Mouse (Mus musculus) G1E (cell line): ENCODE data around the gene Nek7.

Experiments
- CTCF ChIP-seq: IDR thresholded peaks from 2 replicates; pipeline ENCODE4 v1.5.1; 2012; ENCODE audit warnings: low read depth, low read length, inconsistent platforms, mixed read lengths
- GATA1 ChIP-seq: IDR thresholded peaks from 2 replicates; pipeline ENCODE4 v1.6.1; 2012; ENCODE audit warnings: borderline replicate concordance, low read length, inconsistent platforms, mixed read lengths

- no peak for TF ChIP-seq CTCF
- TF ChIP-seq GATA1, result no peak
Observed at GRCm38 (mm10) chr1:138662342-138662741, 42.4 kb upstream of the Nek7 start.
